Mouse (Mus musculus) neural tube, postnatal 0 days (tissue): ENCODE data around the gene Capn6. TPM values are rescaled to one million over a fixed set of nuclear protein-coding genes. Genes with fewer than 3 reads are reported as not detected.

ENCODE experiments used
- microRNA-seq: library from miRNA; unstranded; fragments of <30 nt; microRNA quantifications from one replicate; pipeline ENCODE4, GENCODE M21; 2016
- polyA plus RNA-seq: library from polyadenylated mRNA; unstranded; fragments of >200 nt; fragmentation: Nextera tagmentation; extraction: Ambion mirVana; gene quantifications from 2 replicates; pipeline ENCODE4 v1.2.1, GENCODE M21; 2015

The Capn6 gene
- polyA plus RNA-seq: 2.4 and 2.7 TPM in 2 replicates

GRCm38 (mm10) chrX:143827212-143827611, at the start of gene Capn6:
TSS of gene Capn6 (minus strand) at chrX:143827414.

Small RNA genes within 50 kb of the gene (microRNA-seq; reads per million reads assigned to microRNA genes)
- gene Gm47298: not detected

Other genes starting within 250 kb of the Capn6 start
- 79.6 and 95.1 TPM in 2 replicates for gene Dcx, start 105.9 kb upstream of the Capn6 start, polyA plus RNA-seq